Mouse (Mus musculus): ENCODE results near the gene Chchd1. TPM values are rescaled to one million over a fixed set of nuclear protein-coding genes. Genes with fewer than 3 reads are reported as not detected.
A peak's percentile ranks its signal among the peaks of the same experiment; 100 is the strongest.

Chchd1 gene
- polyA plus RNA-seq, 1 experiment from 2014 or later, result 209 TPM

GRCm38 (mm10) chr14:20707201-20708190, 4.7 kb downstream of the Chchd1 start, which contains the start of gene Zswim8:
Gene Zswim8, plus strand, starts transcription at chr14:20707552.
- ATAC-seq, result peak; percentile 96
- Histone ChIP-seq H3K36me3 (peaks cover 38% of the 10 kb centered on the region), H3K4me1 (replicated peaks) (peaks cover 29% of the 10 kb centered on the region), H3K9ac (replicated peaks) (peak within 1 kb of the TSS; percentile 99), H3K4me2 (replicated peaks) (peak within 1 kb of the TSS; percentile 77), H3K27me3 (no peaks in the 10 kb centered on the region), H3K27ac (peak within 1 kb of the TSS; percentile 87), H3K9me3 (no peaks in the 10 kb centered on the region), H3K4me3 (replicated peaks) (peak within 1 kb of the TSS; percentile 98)
- under 1% methylated on average over 76 of the region's 80 CpGs for WGBS

DNA sequence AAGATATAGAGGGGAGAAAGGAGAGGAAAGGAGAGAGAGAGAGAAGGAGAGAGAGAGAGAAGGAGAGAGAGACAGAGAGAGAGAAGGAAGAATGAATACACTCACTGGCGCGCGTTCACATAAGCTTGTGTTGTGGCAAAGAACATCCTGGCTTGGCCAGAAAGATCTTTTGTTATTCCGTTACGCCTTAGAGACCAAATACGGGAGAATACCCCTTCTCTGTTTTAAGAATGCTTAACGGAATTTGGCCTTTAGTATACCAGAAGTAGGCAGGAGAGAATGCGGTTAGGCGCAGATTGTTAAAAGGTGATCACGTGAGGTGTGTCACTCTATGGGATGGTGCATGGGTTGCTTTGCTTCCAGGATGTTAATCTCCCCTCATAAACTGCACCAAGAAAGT, 5.4 kb downstream of the Chchd1 start:
- Histone ChIP-seq H3K36me3 (peaks cover 45% of the 10 kb centered on the region), H3K9ac (replicated peaks) (peak overlapping the region; percentile 99), H3K27me3 (no peaks in the 10 kb centered on the region), H3K4me1 (replicated peaks) (peaks cover 29% of the 10 kb centered on the region), H3K4me2 (replicated peaks) (peak overlapping the region; percentile 77), H3K27ac (0 out of 2 replicates have a peak overlapping the region, but pooled peaks have one; percentile 87), H3K9me3 (no peaks in the 10 kb centered on the region), H3K4me3 (replicated peaks) (peak overlapping the region; percentile 98)
- ATAC-seq, result no peak
- 7% methylated on average over 10 of the region's 10 CpGs for WGBS

DNA sequence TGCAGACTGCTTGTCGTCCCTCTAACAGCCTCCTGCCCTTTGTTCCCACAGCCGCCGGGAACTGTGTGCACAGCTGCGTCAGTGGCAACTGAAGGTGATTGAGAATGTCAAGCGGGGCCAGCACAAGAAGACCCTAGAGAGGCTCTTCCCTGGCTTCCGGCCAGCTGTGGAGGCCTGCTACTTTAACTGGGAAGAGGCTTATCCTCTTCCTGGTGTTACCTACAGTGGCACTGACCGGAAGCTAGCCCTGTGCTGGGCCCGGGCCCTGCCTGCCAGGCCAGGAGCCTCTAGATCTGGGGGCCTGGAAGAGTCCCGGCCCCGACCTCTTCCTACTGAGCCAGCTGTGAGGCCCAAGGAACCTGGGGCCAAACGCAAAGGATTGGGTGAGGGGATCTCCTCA, 11.0 kb downstream of the Chchd1 start:
- Histone ChIP-seq H3K4me3 (replicated peaks) (no peak overlapping the region), H3K27ac (no peak overlapping the region), H3K36me3 (peaks cover 90% of the 10 kb centered on the region), H3K4me1 (replicated peaks) (peaks cover 10% of the 10 kb centered on the region), H3K9me3 (no peaks in the 10 kb centered on the region), H3K27me3 (no peaks in the 10 kb centered on the region), H3K4me2 (replicated peaks) (no peak overlapping the region), H3K9ac (replicated peaks) (no peak overlapping the region)
- ATAC-seq, result no peak
- WGBS, result 82% methylated on average over 11 of the region's 11 CpGs

DNA sequence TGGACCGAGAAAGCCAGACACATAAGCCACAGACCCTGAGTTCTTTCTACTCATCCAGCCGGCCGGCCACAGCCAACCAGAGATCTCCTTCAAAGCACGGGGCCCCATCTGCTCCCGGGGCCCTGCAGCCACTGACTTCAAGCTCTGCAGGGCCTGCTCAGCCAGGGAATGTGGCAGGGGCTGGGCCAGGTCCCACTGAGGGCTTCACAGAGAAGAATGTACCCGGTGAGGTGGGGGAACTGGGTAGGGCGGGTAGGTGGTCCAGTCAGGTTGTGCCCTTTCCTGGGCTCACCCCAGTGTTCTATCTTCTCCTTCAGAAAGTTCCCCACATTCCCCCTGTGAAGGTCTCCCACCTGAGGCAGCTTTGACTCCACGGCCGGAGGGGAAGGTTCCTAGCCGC, 15.6 kb downstream of the Chchd1 start:
- H3K9ac ChIP-seq (replicated peaks), result no peak overlapping the region
- no peaks in the 10 kb centered on the region for H3K27me3 ChIP-seq
- WGBS, result 92% methylated on average over 10 of the region's 10 CpGs
- no peak overlapping the region for H3K4me3 ChIP-seq (replicated peaks)
- peaks cover 100% of the 10 kb centered on the region for H3K36me3 ChIP-seq
- H3K4me1 ChIP-seq (replicated peaks), result no peaks in the 10 kb centered on the region
- no peaks in the 10 kb centered on the region for H3K9me3 ChIP-seq
- ATAC-seq, result no peak
- no peak overlapping the region for H3K27ac ChIP-seq
- no peak overlapping the region for H3K4me2 ChIP-seq (replicated peaks)

- no peak for ATAC-seq
- no peak overlapping the region for H3K4me3 ChIP-seq (replicated peaks)
- 98% methylated on average over 12 of the region's 12 CpGs for WGBS
- no peaks in the 10 kb centered on the region for H3K9me3 ChIP-seq
- no peak overlapping the region for H3K27ac ChIP-seq
- peaks cover 100% of the 10 kb centered on the region for H3K36me3 ChIP-seq
- H3K9ac ChIP-seq (replicated peaks), result no peak overlapping the region
- no peak overlapping the region for H3K4me2 ChIP-seq (replicated peaks)
- no peaks in the 10 kb centered on the region for H3K4me1 ChIP-seq (replicated peaks)
- no peaks in the 10 kb centered on the region for H3K27me3 ChIP-seq
Measured at GRCm38 (mm10) chr14:20719767-20720166, 17.0 kb downstream of the Chchd1 start.

- Histone ChIP-seq H3K4me1 (replicated peaks) (no peaks in the 10 kb centered on the region), H3K4me3 (replicated peaks) (no peak overlapping the region), H3K9ac (replicated peaks) (no peak overlapping the region), H3K36me3 (peaks cover 100% of the 10 kb centered on the region), H3K27ac (no peak overlapping the region), H3K9me3 (no peaks in the 10 kb centered on the region), H3K27me3 (no peaks in the 10 kb centered on the region), H3K4me2 (replicated peaks) (no peak overlapping the region)
- 87% methylated on average over 3 of the region's 4 CpGs for WGBS
- ATAC-seq, result peak; percentile 28; the same call in 1 of the 2 replicates
Measured at GRCm38 (mm10) chr14:20721371-20721770, 18.6 kb downstream of the Chchd1 start.

GRCm38 (mm10) chr14:20723006-20723405, 20.2 kb downstream of the Chchd1 start:
- H3K36me3 ChIP-seq, result peaks cover 96% of the 10 kb centered on the region
- no peak overlapping the region for H3K4me3 ChIP-seq (replicated peaks)
- no peak overlapping the region for H3K4me2 ChIP-seq (replicated peaks)
- H3K27me3 ChIP-seq, result no peaks in the 10 kb centered on the region
- no peaks in the 10 kb centered on the region for H3K9me3 ChIP-seq
- no peak for ATAC-seq
- H3K27ac ChIP-seq, result no peak overlapping the region
- 91% methylated on average over 12 of the region's 12 CpGs for WGBS
- no peak overlapping the region for H3K9ac ChIP-seq (replicated peaks)
- H3K4me1 ChIP-seq (replicated peaks), result no peaks in the 10 kb centered on the region

GRCm38 (mm10) chr14:20724043-20724442, 21.2 kb downstream of the Chchd1 start:
- WGBS, result 33% methylated on average over 5 of the region's 5 CpGs
- Histone ChIP-seq H3K4me2 (replicated peaks) (no peak overlapping the region), H3K9ac (replicated peaks) (no peak overlapping the region), H3K36me3 (peaks cover 96% of the 10 kb centered on the region), H3K27ac (no peak overlapping the region), H3K4me3 (replicated peaks) (no peak overlapping the region), H3K27me3 (no peaks in the 10 kb centered on the region), H3K9me3 (no peaks in the 10 kb centered on the region), H3K4me1 (replicated peaks) (no peaks in the 10 kb centered on the region)
- ATAC-seq, result peak; percentile 51; the same call in 1 of the 2 replicates

DNA sequence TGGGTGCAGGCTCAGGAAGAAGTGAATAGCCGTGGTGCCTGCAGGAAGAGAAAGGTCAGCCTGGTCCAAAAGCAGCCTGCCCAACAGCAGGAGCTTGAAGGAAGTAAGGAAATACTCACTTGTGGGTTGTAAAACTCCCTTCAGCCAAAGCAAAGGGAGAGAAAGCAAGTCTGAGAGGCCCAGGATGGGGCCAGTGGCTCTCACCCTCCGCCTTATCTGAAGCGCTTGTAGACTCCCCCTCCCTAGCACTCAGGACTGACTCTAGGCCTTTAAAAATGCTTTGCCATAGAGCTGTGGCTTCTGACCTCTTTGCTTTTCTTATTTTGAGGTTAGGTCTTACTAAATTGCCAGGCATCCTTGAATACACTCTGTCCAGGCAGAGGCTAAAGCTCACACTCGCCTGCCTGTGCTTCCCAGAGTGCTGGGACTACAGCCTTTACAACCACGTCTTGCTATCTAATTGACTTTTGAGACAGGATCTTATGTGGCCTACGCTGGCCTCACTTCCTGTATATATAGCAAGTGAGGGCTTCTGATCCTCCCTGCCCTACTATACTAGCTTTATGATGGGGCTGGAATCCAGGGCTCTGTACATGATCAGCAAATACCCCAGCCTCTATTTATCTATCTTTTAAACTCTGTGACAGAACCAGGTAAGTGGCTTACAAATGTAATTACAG, 23.0 kb downstream of the Chchd1 start:
- no peak for ATAC-seq
- no peaks in the 10 kb centered on the region for H3K4me1 ChIP-seq (replicated peaks)
- no peak overlapping the region for H3K4me3 ChIP-seq (replicated peaks)
- no peak overlapping the region for H3K27ac ChIP-seq
- H3K9ac ChIP-seq (replicated peaks), result no peak overlapping the region
- no peaks in the 10 kb centered on the region for H3K27me3 ChIP-seq
- 88% methylated on average over 6 of the region's 6 CpGs for WGBS
- peaks cover 96% of the 10 kb centered on the region for H3K36me3 ChIP-seq
- no peaks in the 10 kb centered on the region for H3K9me3 ChIP-seq
- no peak overlapping the region for H3K4me2 ChIP-seq (replicated peaks)

- Histone ChIP-seq H3K4me1 (replicated peaks) (peaks cover 14% of the 10 kb centered on the region), H3K9me3 (no peaks in the 10 kb centered on the region), H3K27me3 (no peaks in the 10 kb centered on the region), H3K4me2 (replicated peaks) (no peak overlapping the region), H3K27ac (no peak overlapping the region), H3K36me3 (peaks cover 64% of the 10 kb centered on the region), H3K9ac (replicated peaks) (no peak overlapping the region), H3K4me3 (replicated peaks) (no peak overlapping the region)
- ATAC-seq, result no peak
- WGBS, result 94% methylated on average over 9 of the region's 9 CpGs
Measured at GRCm38 (mm10) chr14:20729871-20730270, 27.1 kb downstream of the Chchd1 start.

- Histone ChIP-seq H3K27me3 (no peaks in the 10 kb centered on the region), H3K4me1 (replicated peaks) (peaks cover 17% of the 10 kb centered on the region), H3K4me2 (replicated peaks) (no peak overlapping the region), H3K9ac (replicated peaks) (no peak overlapping the region), H3K27ac (no peak overlapping the region), H3K4me3 (replicated peaks) (no peak overlapping the region), H3K36me3 (peaks cover 58% of the 10 kb centered on the region), H3K9me3 (no peaks in the 10 kb centered on the region)
- no peak for ATAC-seq
- 95% methylated on average over 9 of the region's 9 CpGs for WGBS
Measured at GRCm38 (mm10) chr14:20730853-20731602, 28.2 kb downstream of the Chchd1 start.

All from midbrain, embryonic 13.5 days (tissue).